Mouse (Mus musculus): ENCODE results near the gene Unc93b1. TPM values are rescaled to one million over a fixed set of nuclear protein-coding genes. Genes with fewer than 3 reads are reported as not detected.
"Not testable (repeated sequence)": the region's sequence is repeated elsewhere in the genome, so short reads cannot be mapped to it uniquely, and the experiment has no call there.

Gene Unc93b1
- total and polyA plus RNA-seq, 2 experiments from 2014 or later: 11.9 to 18.1 TPM

- Histone ChIP-seq H3K9ac (replicated peaks; ENCODE audit: low read depth, low read length) (no peak overlapping the region), H3K4me2 (ENCODE audit: low read depth, low read length) (no peak overlapping the region), H3K27me3 (ENCODE audit: control insufficient read depth, insufficient read depth, low read length) (no peaks in the 10 kb centered on the region), H3K4me3 (ENCODE audit: low read depth, low read length) (no peak overlapping the region), H3K36me3 (replicated peaks; ENCODE audit: control insufficient read depth, insufficient read depth, low read length) (no peaks in the 10 kb centered on the region), H3K9me3 (replicated peaks; ENCODE audit: control insufficient read depth, low read length) (no peaks in the 10 kb centered on the region), H3K4me1 (ENCODE audit: control insufficient read depth, insufficient read depth) (no peaks in the 10 kb centered on the region), H3K27ac (ENCODE audit: low read depth) (no peak overlapping the region)
- no peak for DNase-seq (ENCODE audit: low spot score)
- no peak; the same call in 1 of the 2 replicates for ATAC-seq (ENCODE audit: insufficient read depth, low read depth)
- TF ChIP-seq EP300 (IDR thresholded peaks at IDR 0.05; ENCODE audit: low read depth) (no peak), CTCF (IDR thresholded peaks at IDR 0.05; ENCODE audit: low read depth) (peak; percentile 30)
- WGBS: 57% methylated on average over 11 of the region's 11 CpGs
Observed at GRCm38 (mm10) chr19:3966330-3967075, 31.5 kb downstream of the Unc93b1 start.

GRCm38 (mm10) chr19:3967258-3967657, 32.3 kb downstream of the Unc93b1 start:
- H3K4me2 ChIP-seq (ENCODE audit: low read depth, low read length): no peak overlapping the region

DNA sequence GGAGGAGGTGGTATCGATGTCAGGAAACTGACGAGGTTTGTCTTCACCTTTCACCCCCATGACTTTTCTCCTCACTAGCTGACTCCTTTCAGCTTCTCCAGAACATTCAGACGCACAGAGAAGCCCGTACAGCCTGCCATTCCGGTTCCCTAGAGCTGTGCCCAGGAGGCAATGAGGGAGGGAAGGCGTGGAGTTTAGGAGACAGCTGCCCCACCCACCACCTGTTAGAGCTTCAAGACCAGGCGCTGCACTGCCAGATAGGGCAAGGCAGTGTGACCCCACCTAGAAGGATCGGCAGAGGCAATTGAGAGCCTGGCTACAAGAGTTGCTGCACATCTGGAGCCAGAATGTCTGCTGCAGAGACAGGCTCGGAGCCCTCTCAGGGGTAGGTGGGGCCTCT, 37.2 kb downstream of the Unc93b1 start, which contains the start of gene Aldh3b2:
Gene Aldh3b2 (plus strand): TSS at position 100 of the 400 bp plus-strand sequence.
- Histone ChIP-seq H3K9ac (replicated peaks; ENCODE audit: low read depth, low read length) (no peak within 1 kb of the TSS), H3K36me3 (replicated peaks; ENCODE audit: control insufficient read depth, insufficient read depth, low read length) (no peaks in the 10 kb centered on the region), H3K4me3 (ENCODE audit: low read depth, low read length) (no peak within 1 kb of the TSS), H3K27me3 (ENCODE audit: control insufficient read depth, insufficient read depth, low read length) (no peaks in the 10 kb centered on the region), H3K27ac (ENCODE audit: low read depth) (no peak within 1 kb of the TSS), H3K9me3 (replicated peaks; ENCODE audit: control insufficient read depth, low read length) (no peaks in the 10 kb centered on the region), H3K4me1 (ENCODE audit: control insufficient read depth, insufficient read depth) (no peaks in the 10 kb centered on the region), H3K4me2 (ENCODE audit: low read depth, low read length) (no peak within 1 kb of the TSS)
- TF ChIP-seq EP300 (IDR thresholded peaks at IDR 0.05; ENCODE audit: low read depth) (no peak), CTCF (IDR thresholded peaks at IDR 0.05; ENCODE audit: low read depth) (no peak)
- WGBS: 51% methylated on average over 7 of the region's 9 CpGs
- no peak for ATAC-seq (ENCODE audit: insufficient read depth, low read depth)
- no peak for DNase-seq (ENCODE audit: low spot score)

More at GRCm38 (mm10) chr19:3967258-3967657, 32.3 kb downstream of the Unc93b1 start:
- Histone ChIP-seq H3K4me1 (ENCODE audit: control insufficient read depth, insufficient read depth) (no peaks in the 10 kb centered on the region), H3K27ac (ENCODE audit: low read depth) (no peak overlapping the region), H3K9me3 (replicated peaks; ENCODE audit: control insufficient read depth, low read length) (no peaks in the 10 kb centered on the region), H3K27me3 (ENCODE audit: control insufficient read depth, insufficient read depth, low read length) (no peaks in the 10 kb centered on the region), H3K9ac (replicated peaks; ENCODE audit: low read depth, low read length) (no peak overlapping the region), H3K36me3 (replicated peaks; ENCODE audit: control insufficient read depth, insufficient read depth, low read length) (no peaks in the 10 kb centered on the region), H3K4me3 (ENCODE audit: low read depth, low read length) (no peak overlapping the region)
- no peak for ATAC-seq (ENCODE audit: insufficient read depth, low read depth)
- no peak for DNase-seq (ENCODE audit: low spot score)
- TF ChIP-seq EP300 (IDR thresholded peaks at IDR 0.05; ENCODE audit: low read depth) (no peak), CTCF (IDR thresholded peaks at IDR 0.05; ENCODE audit: low read depth) (no peak)
- 41% methylated on average over 3 of the region's 3 CpGs for WGBS

DNA sequence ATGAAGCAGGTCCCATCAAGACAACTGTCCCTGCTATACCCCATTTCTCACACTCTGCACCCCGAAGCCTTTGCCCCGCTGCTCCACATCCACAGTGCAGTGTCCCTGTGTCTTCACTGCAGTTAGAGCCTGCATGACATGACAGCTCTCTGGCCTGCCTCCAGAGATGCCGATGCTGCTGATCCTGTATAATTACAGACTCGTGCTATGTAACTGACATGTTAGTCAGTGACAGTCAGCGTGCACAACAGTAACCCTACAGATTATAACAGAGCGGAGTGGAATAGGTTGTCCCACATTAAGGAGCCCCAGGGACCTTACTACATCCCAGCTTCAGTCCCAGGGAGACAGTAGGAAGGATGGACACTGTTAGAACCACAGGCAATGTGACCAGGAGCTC, 39.6 kb downstream of the Unc93b1 start:
- WGBS: 63% methylated on average over 6 of the region's 6 CpGs

DNA sequence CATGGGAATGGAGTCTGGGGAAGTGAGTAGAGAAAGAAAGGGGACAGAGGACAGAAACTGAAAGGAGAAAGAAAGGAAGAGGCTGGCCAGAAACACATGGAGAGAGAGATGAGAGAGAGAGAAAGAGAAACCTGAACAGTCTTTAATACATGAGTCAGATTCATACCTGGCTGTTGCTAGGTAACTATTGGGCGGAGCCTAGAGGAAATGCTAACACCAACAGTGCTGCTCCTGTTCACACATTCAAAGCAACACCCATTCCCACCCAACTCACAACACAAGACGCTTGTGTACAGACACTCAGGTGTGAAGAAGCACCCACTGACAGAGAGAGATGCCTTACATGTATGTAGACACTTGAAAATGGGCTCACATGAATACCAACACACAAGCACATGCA, 40.9 kb downstream of the Unc93b1 start:
- H3K4me3 ChIP-seq (ENCODE audit: low read depth, low read length): no peak overlapping the region
- H3K36me3 ChIP-seq (replicated peaks; ENCODE audit: control insufficient read depth, insufficient read depth, low read length): no peaks in the 10 kb centered on the region
- no peak overlapping the region for H3K4me2 ChIP-seq (ENCODE audit: low read depth, low read length)
- H3K9ac ChIP-seq (replicated peaks; ENCODE audit: low read depth, low read length): no peak overlapping the region
- ATAC-seq (ENCODE audit: insufficient read depth, low read depth) (no peak), DNase-seq (ENCODE audit: low spot score) (no peak)
- no peaks in the 10 kb centered on the region for H3K9me3 ChIP-seq (replicated peaks; ENCODE audit: control insufficient read depth, low read length)
- WGBS: 67% methylated on average over 2 of the region's 2 CpGs
- no peaks in the 10 kb centered on the region for H3K27me3 ChIP-seq (ENCODE audit: control insufficient read depth, insufficient read depth, low read length)
- H3K27ac ChIP-seq (ENCODE audit: low read depth): no peak overlapping the region
- TF ChIP-seq EP300 (IDR thresholded peaks at IDR 0.05; ENCODE audit: low read depth) (no peak), CTCF (IDR thresholded peaks at IDR 0.05; ENCODE audit: low read depth) (no peak)
- H3K4me1 ChIP-seq (ENCODE audit: control insufficient read depth, insufficient read depth): 0 out of 2 replicates have a peak, but pooled peaks cover 2% of the 10 kb centered on the region

More for the DNA sequence above, 39.6 kb downstream of the Unc93b1 start:
- not testable (repeated sequence) for H3K9me3 ChIP-seq (replicated peaks; ENCODE audit: control insufficient read depth, low read length); H3K4me3 ChIP-seq (ENCODE audit: low read depth, low read length); H3K4me1 ChIP-seq (ENCODE audit: control insufficient read depth, insufficient read depth); DNase-seq (ENCODE audit: low spot score); H3K4me2 ChIP-seq (ENCODE audit: low read depth, low read length); ATAC-seq (ENCODE audit: insufficient read depth, low read depth); H3K27ac ChIP-seq (ENCODE audit: low read depth); H3K27me3 ChIP-seq (ENCODE audit: control insufficient read depth, insufficient read depth, low read length); H3K9ac ChIP-seq (replicated peaks; ENCODE audit: low read depth, low read length); H3K36me3 ChIP-seq (replicated peaks; ENCODE audit: control insufficient read depth, insufficient read depth, low read length)

- Histone ChIP-seq H3K4me2 (ENCODE audit: low read depth, low read length) (no peak overlapping the region), H3K9ac (replicated peaks; ENCODE audit: low read depth, low read length) (no peak overlapping the region), H3K4me1 (ENCODE audit: control insufficient read depth, insufficient read depth) (peaks cover 8% of the 10 kb centered on the region), H3K27me3 (ENCODE audit: control insufficient read depth, insufficient read depth, low read length) (no peaks in the 10 kb centered on the region), H3K27ac (ENCODE audit: low read depth) (no peak overlapping the region), H3K36me3 (replicated peaks; ENCODE audit: control insufficient read depth, insufficient read depth, low read length) (no peaks in the 10 kb centered on the region), H3K4me3 (ENCODE audit: low read depth, low read length) (no peak overlapping the region), H3K9me3 (replicated peaks; ENCODE audit: control insufficient read depth, low read length) (no peaks in the 10 kb centered on the region)
- peak; percentile 95 for TF ChIP-seq CTCF (IDR thresholded peaks at IDR 0.05; ENCODE audit: low read depth)
- no peak for TF ChIP-seq EP300 (IDR thresholded peaks at IDR 0.05; ENCODE audit: low read depth)
- DNase-seq (ENCODE audit: low spot score): peak; percentile 81
- WGBS: 9% methylated on average over 4 of the region's 4 CpGs
- ATAC-seq (ENCODE audit: insufficient read depth, low read depth): peak; percentile 81
Observed at GRCm38 (mm10) chr19:3980309-3980708, 45.3 kb downstream of the Unc93b1 start.
